Comparison of ENCODE assay signal across 22 mouse cellular contexts in the genomic region with DNA sequence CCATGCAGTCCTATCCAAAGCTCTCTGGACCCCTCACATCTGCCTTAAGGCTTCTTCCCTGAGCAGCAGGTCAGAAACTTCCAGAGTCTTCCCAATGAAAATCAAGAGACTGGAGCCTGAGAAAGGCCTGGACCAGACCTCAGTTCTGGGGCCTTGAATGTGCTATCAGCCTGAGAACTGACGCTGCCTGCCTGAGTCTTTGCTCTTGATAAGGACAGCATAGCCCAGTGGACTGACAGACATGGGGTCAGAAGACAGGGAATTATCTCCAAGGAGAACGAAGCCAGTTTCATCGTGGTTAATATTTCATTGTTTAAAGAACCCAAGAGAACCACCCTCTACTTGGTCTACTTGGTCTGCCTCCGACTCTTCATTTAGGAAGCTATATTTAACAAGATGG. TPM values are rescaled to one million over a fixed set of nuclear protein-coding genes. Genes with fewer than 3 reads are reported as not detected.
DNase-seq lines count a peak whose midpoint lies in the region; ATAC-seq lines count a peak whose summit lies in the region.
"Had no signal": no experiment of that assay in that cellular context is flagged by ENCODE, and none has a peak within 500 bp of the region (broad histone marks: within the 10 kb centered on the region; RNA-seq: fewer than 3 reads in every experiment).

No protein-coding gene starts in this region.

- no peak overlapping the region for H3K4me2 ChIP-seq in liver, embryonic 12.5 days
- H3K4me2 ChIP-seq: hindbrain, embryonic 12.5 days had no signal

- no peak overlapping the region for H3K4me3 ChIP-seq in liver, embryonic 12.5 days
- H3K4me3 ChIP-seq: heart, embryonic 10.5 days; hindbrain, embryonic 12.5 days had no signal

- no peaks in the 10 kb centered on the region for H3K27me3 ChIP-seq in liver, embryonic 12.5 days (replicated peaks)
- H3K27me3 ChIP-seq: hindbrain, embryonic 12.5 days had no signal

- intact Hi-C loops in gastrocnemius, postnatal 14 days (cut with DNase I; ENCODE audit: low total_unique reads) = no loop called here

- no peaks in the 10 kb centered on the region for H3K9me3 ChIP-seq in liver, embryonic 12.5 days (replicated peaks)
- H3K9me3 ChIP-seq: G1E; heart, embryonic 10.5 days; hindbrain, embryonic 12.5 days had no signal

- peaks cover 19% of the 10 kb centered on the region for H3K4me1 ChIP-seq in liver, embryonic 12.5 days
- H3K4me1 ChIP-seq: hindbrain, embryonic 12.5 days had no signal

- WGBS in liver, embryonic 12.5 days (ENCODE audit: insufficient replicate concordance) = 23% methylated on average over 4 of the region's 4 CpGs

- DNase-seq in adrenal gland, postnatal 25 days = peak; percentile 0
- no peak for DNase-seq in adrenal gland, postnatal 10 days
- peak; percentile 0 for DNase-seq in gastrocnemius, postnatal 14 days
- DNase-seq in gastrocnemius, postnatal 4 days (ENCODE audit: low spot score in 2 of 2) = no peak
- DNase-seq in frontal cortex, postnatal 14 days (ENCODE audit: low spot score in 2 of 2) = no peak
- DNase-seq: adrenal gland, postnatal 14 days; B cell, adult 2 months; cerebellum, adult 18-20 months; cerebellum, adult 9-11 months; cerebellum, postnatal 36 days; gastrocnemius, postnatal 25 days; heart, adult 11 months; heart, postnatal 10 days; heart, postnatal 4 days had no signal

- peak; percentile 59; the same call in 1 of the 2 replicates for ATAC-seq in liver, embryonic 12.5 days
- peak; percentile 65 for ATAC-seq in megakaryocyte-erythroid progenitor cell, adult 5-6 weeks (replicated peaks; ENCODE audit: low FRiP score, low TSS enrichment, poor library complexity, severe bottlenecking)
- ATAC-seq: CD4-positive, CD25-positive, alpha-beta regulatory T cell, adult 4 months; hindbrain, embryonic 16.5 days had no signal

- H3K27ac ChIP-seq in liver, embryonic 12.5 days = no peak overlapping the region
- H3K27ac ChIP-seq: heart, embryonic 10.5 days; hindbrain, embryonic 12.5 days had no signal

- H3K9ac ChIP-seq in liver, embryonic 12.5 days = peak overlapping the region; percentile 35
- H3K9ac ChIP-seq: hindbrain, embryonic 12.5 days had no signal

- H3K36me3 ChIP-seq in liver, embryonic 12.5 days = peaks cover 100% of the 10 kb centered on the region

RNA-seq across cellular contexts. Expression of a gene that starts 23.2 kb away (rescaled TPM):
- total RNA-seq in adrenal gland, postnatal 25 days (2021) = 30.3 and 38.6 TPM in 2 replicates
- 10 to 100 TPM; 33.7 to 36.5 TPM for total RNA-seq in adrenal gland, postnatal 10 days (2021)
- total RNA-seq in gastrocnemius, postnatal 14 days (2021) = 10 to 100 TPM; 11.9 to 12.0 TPM
- 10 to 100 TPM; 24.7 to 29.8 TPM for total RNA-seq in gastrocnemius, postnatal 4 days (2021)
- polyA plus RNA-seq in liver, embryonic 12.5 days (2016; fragmentation: Nextera tagmentation; extraction: Ambion mirVana) = 12.1 and 12.6 TPM in 2 replicates
- 28.5 and 38.2 TPM in 2 replicates for total RNA-seq in megakaryocyte-erythroid progenitor cell, adult 5-6 weeks (2014; fragmentation: Nextera tagmentation)
- 2.8 and 7.4 TPM in 2 replicates for total RNA-seq in megakaryocyte-erythroid progenitor cell, adult 5-6 weeks (2017)

RNA-seq across cellular contexts. Expression of a gene that starts 27.5 kb away (rescaled TPM):
- 0.27 TPM in 1 of 2 replicates, not detected in the other for total RNA-seq in adrenal gland, postnatal 25 days (2021)
- total RNA-seq in adrenal gland, postnatal 10 days (2021) = under 1 TPM; 0.12 TPM
- under 1 TPM; 0.06 to 0.18 TPM for total RNA-seq in gastrocnemius, postnatal 14 days (2021)
- total RNA-seq in gastrocnemius, postnatal 4 days (2021) = under 1 TPM; 0.26 to 0.37 TPM
- 0.04 and 0.06 TPM in 2 replicates for polyA plus RNA-seq in liver, embryonic 12.5 days (2016; fragmentation: Nextera tagmentation; extraction: Ambion mirVana)
- total RNA-seq in megakaryocyte-erythroid progenitor cell, adult 5-6 weeks (2014; fragmentation: Nextera tagmentation) = 0.31 TPM in 1 of 2 replicates, not detected in the other
- not detected in 2 replicates for total RNA-seq in megakaryocyte-erythroid progenitor cell, adult 5-6 weeks (2017)
- total RNA-seq: gastrocnemius, adult 18-20 months had no signal
- polyA plus RNA-seq: G1E had no signal

Comparison
In these comparisons a context has a peak if more than half of its experiments do, and no peak if none do; other contexts are left out.
1. DNase-seq: peak in adrenal gland, postnatal 25 days (single experiment) and gastrocnemius, postnatal 14 days (single experiment); none in adrenal gland, postnatal 10 days (single experiment), gastrocnemius, postnatal 4 days (0 of 2) and frontal cortex, postnatal 14 days (0 of 2).